Mouse (Mus musculus): ENCODE measurements around the gene Jaml. TPM values are rescaled to one million over a fixed set of nuclear protein-coding genes. Genes with fewer than 3 reads are reported as not detected.

Gene Jaml
- polyA plus RNA-seq, 1 experiment: 16.3 TPM

- H3K4me1 ChIP-seq (ENCODE audit: control insufficient read depth, insufficient read depth, low read length): no peaks in the 10 kb centered on the region
- no peak overlapping the region for H3K27ac ChIP-seq (ENCODE audit: insufficient read depth, low read depth, low read length)
- TF ChIP-seq CTCF (IDR thresholded peaks at IDR 0.05; ENCODE audit: low read depth, low read length) (no peak), POLR2A (IDR thresholded peaks at IDR 0.05; ENCODE audit: borderline replicate concordance, low read depth, low read length) (no peak)
- no peak overlapping the region for H3K4me3 ChIP-seq (ENCODE audit: insufficient read depth, low read length)
Measured at GRCm38 (mm10) chr9:45153361-45153760, 74.4 kb downstream of the Jaml start.

Other genes starting within 250 kb of the Jaml start
- gene Kmt2a, start 197.9 kb upstream of the Jaml start, polyA plus RNA-seq (2012; ENCODE audit: insufficient read depth, insufficient read length, missing spikeins): 31.6 and 32.2 TPM in 2 replicates
- gene Atp5l, start 158.4 kb upstream of the Jaml start, polyA plus RNA-seq (2012; ENCODE audit: insufficient read depth, insufficient read length, missing spikeins): 311 and 441 TPM in 2 replicates
- gene Ube4a, start 113.6 kb upstream of the Jaml start, polyA plus RNA-seq (2012; ENCODE audit: insufficient read depth, insufficient read length, missing spikeins): 40.7 and 48.0 TPM in 2 replicates
- gene Cd3g, start 98.8 kb upstream of the Jaml start, polyA plus RNA-seq (2012; ENCODE audit: insufficient read depth, insufficient read length, missing spikeins): not detected in 2 replicates
- not detected in 2 replicates for gene Cd3d, start 97.4 kb upstream of the Jaml start, polyA plus RNA-seq (2012; ENCODE audit: insufficient read depth, insufficient read length, missing spikeins)
- gene Cd3e, start 69.6 kb upstream of the Jaml start, polyA plus RNA-seq (2012; ENCODE audit: insufficient read depth, insufficient read length, missing spikeins): not detected in 2 replicates
- gene Mpzl2, start 39.4 kb upstream of the Jaml start, polyA plus RNA-seq (2012; ENCODE audit: insufficient read depth, insufficient read length, missing spikeins): not detected in 2 replicates
- 0.73 and 1.1 TPM in 2 replicates for gene Mpzl3, start 24.0 kb upstream of the Jaml start, polyA plus RNA-seq (2012; ENCODE audit: insufficient read depth, insufficient read length, missing spikeins)
- gene Scn2b, start 38.6 kb downstream of the Jaml start, polyA plus RNA-seq (2012; ENCODE audit: insufficient read depth, insufficient read length, missing spikeins): 0.23 TPM in 1 of 2 replicates, not detected in the other
- gene Scn4b, start 59.2 kb downstream of the Jaml start, polyA plus RNA-seq (2012; ENCODE audit: insufficient read depth, insufficient read length, missing spikeins): 0.11 TPM in 1 of 2 replicates, not detected in the other
- 2.6 and 3.7 TPM in 2 replicates for gene BC049352, start 102.8 kb downstream of the Jaml start, polyA plus RNA-seq (2012; ENCODE audit: insufficient read depth, insufficient read length, missing spikeins)
- 2.0 and 2.2 TPM in 2 replicates for gene Tmprss4, start 124.9 kb downstream of the Jaml start, polyA plus RNA-seq (2012; ENCODE audit: insufficient read depth, insufficient read length, missing spikeins)
- gene Il10ra, start 190.0 kb downstream of the Jaml start, polyA plus RNA-seq (2012; ENCODE audit: insufficient read depth, insufficient read length, missing spikeins): 195 and 197 TPM in 2 replicates
- not detected in 2 replicates for gene Tmprss13, start 239.9 kb downstream of the Jaml start, polyA plus RNA-seq (2012; ENCODE audit: insufficient read depth, insufficient read length, missing spikeins)